Mouse (Mus musculus): ENCODE data around the gene Fam83f.

Fam83f gene

GRCm38 (mm10) chr15:80741836-80742235 is 70.2 kb downstream of the Fam83f start:
- DNase-seq (ENCODE audit: low spot score in 2 of 2), result no peak

- DNase-seq (ENCODE audit: low spot score in 2 of 2), result no peak
These were observed 71.4 kb downstream of the Fam83f start for GRCm38 (mm10) chr15:80742991-80743474.

DNA sequence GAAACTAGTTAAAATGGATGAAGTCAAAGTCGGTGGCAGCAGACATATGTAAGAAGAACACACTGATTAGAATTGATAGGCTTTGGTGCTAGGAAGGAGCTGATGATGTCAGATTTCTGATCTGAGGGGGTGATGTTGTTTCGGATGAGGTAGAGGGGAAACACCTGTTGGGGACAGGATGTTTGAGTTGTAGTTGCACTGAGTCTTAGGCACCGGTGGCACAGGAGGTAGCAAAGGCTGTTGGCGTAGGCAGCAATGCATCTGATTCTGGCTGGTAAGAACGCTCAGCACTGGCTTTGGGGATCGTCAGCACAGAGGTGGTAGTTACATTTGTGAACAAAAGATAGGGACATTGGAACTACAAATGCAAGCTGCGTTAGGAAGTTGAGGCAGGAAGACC is 72.0 kb downstream of the Fam83f start:
- DNase-seq (ENCODE audit: low spot score in 2 of 2), result peak in 1 of 2 experiments; percentile 31

DNA sequence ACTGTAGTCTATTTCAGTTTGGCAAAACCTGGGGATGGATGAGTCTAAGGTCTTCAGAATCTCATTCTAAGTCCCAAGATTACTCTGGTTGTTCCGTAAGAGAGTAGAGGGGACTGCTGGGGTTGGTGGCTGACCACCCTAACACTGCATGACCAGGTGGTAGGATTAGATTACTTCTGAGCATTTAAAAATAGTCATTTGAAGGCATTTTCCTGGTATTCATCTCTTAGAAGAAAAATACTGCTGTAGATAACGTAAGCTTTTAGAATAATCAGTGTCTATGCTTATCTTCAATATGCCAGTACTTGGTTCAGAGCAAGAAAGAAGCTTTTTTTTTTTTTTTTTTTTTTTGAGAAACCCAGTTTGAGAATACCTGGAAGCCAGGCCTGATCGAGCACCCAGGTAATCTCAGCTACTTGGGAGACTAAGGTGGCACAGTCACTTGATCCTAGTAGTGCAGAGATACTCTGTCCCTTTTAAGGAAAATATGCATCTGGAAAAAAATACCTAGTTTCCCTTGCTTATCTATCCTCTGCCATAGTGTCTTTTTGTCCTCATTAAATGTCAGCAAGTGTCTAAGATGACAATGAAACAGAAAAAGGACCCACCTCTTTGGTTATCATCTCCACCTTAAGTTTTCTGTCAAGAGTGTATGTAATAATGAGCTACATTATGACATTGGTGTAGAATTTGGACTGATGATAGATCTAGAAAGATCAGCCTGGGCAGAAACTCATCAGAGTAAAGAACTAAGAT is 73.2 kb downstream of the Fam83f start:
- DNase-seq (ENCODE audit: low spot score in 2 of 2), result no peak

DNA sequence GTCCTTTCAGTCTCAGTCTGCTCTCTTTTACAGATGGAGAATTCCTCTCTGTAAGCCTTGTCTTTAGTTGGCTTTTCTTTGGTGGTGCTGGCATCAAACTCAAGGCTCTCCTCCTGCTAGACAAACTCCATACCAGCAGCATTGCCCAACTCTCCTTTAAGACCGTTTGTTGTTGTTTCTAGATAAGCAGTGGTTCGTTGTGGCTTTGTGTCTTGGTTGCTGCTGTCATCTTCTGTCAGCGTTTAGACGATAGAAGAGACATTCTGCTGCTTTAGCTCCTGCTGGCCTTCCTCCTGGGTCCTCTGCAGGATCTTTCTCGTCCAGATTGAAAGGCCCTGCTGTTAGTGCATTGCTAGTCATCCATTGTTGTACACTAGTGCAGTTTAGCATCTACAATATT is 77.3 kb downstream of the Fam83f start:
- no peak for DNase-seq (ENCODE audit: low spot score in 2 of 2)
